Mouse (Mus musculus) neural tube, embryonic 11.5 days (tissue): ENCODE measurements at regions not wholly inside any gene's neighbourhood (a gene's known extent, or its start where the extent isn't known, plus 50 kb on each side); places are given as distances from the start of the nearest gene placed in this dataset.

ENCODE experiments used
- ATAC-seq: fragments of 200-750 bp; cut with Nextera tagmentation; 2 replicates; pipeline ENCODE4 v1.8.0; 2017; ENCODE audit warnings: moderate number of reproducible peaks, mild to moderate bottlenecking, moderate TSS enrichment, moderate library complexity; ENCODE audit not compliant: insufficient read depth, low FRiP score, low TSS enrichment
- DNase-seq: peaks from one replicate; pipeline ENCODE4 v3.0.0-alpha.2; 2015; ENCODE audit warnings: low spot score
- H3K27ac ChIP-seq: fragments of 300-500 bp; sonication (generic); 2 replicates; pipeline ENCODE4 v1.5.1; 2014; ENCODE audit warnings: low read depth, mild to moderate bottlenecking, low read length
- H3K27me3 ChIP-seq: fragments of 300-500 bp; sonication (generic); 2 replicates; pipeline ENCODE4 v1.6.1; 2014; ENCODE audit warnings: mild to moderate bottlenecking, low read length, mixed read lengths; ENCODE audit not compliant: control insufficient read depth, insufficient read depth
- H3K36me3 ChIP-seq: fragments of 300-500 bp; sonication (generic); 2 replicates; pipeline ENCODE4 v1.6.1; 2014; ENCODE audit warnings: mild to moderate bottlenecking, low read length, moderate library complexity, mixed read lengths; ENCODE audit not compliant: control insufficient read depth, insufficient read depth
- H3K4me1 ChIP-seq: fragments of 300-500 bp; sonication (generic); 2 replicates; pipeline ENCODE4 v1.6.1; 2014; ENCODE audit warnings: low read length, mixed read lengths; ENCODE audit not compliant: control insufficient read depth, insufficient read depth
- H3K4me2 ChIP-seq: fragments of 300-500 bp; sonication (generic); 2 replicates; pipeline ENCODE4 v1.6.1; 2014; ENCODE audit warnings: low read depth, mild to moderate bottlenecking, moderate library complexity
- H3K4me3 ChIP-seq: fragments of 300-500 bp; sonication (generic); 2 replicates; pipeline ENCODE4 v1.5.1; 2014; ENCODE audit warnings: low read depth, low read length
- H3K9ac ChIP-seq: fragments of 300-500 bp; sonication (generic); 2 replicates; pipeline ENCODE4 v1.6.1; 2014; ENCODE audit warnings: mild to moderate bottlenecking, low read length
- H3K9me3 ChIP-seq: fragments of 300-500 bp; sonication (generic); 2 replicates; pipeline ENCODE4 v1.6.1; 2016; ENCODE audit warnings: low read length; ENCODE audit not compliant: control insufficient read depth
- WGBS: fragments of 180-500 bp; shearing (Covaris S2); extraction: QIAGEN DNeasy Blood & Tissue Kit; methylation state at CpG from one replicate; pipeline ENCODE4 v1.1.7; 2014; 5-methylcytosine and 5-hydroxymethylcytosine counted together

GRCm38 (mm10) chr14:13146959-13147535, 137.5 kb upstream of the Synpr start:
- H3K4me2 ChIP-seq, result no peak overlapping the region
- no peaks in the 10 kb centered on the region for H3K9me3 ChIP-seq
- no peak for DNase-seq
- no peak overlapping the region for H3K9ac ChIP-seq
- no peaks in the 10 kb centered on the region for H3K27me3 ChIP-seq
- no peak overlapping the region for H3K4me3 ChIP-seq
- ATAC-seq, result peak; percentile 62; the same call in 1 of the 2 replicates
- H3K36me3 ChIP-seq, result no peaks in the 10 kb centered on the region
- no peaks in the 10 kb centered on the region for H3K4me1 ChIP-seq
- WGBS, result 71% methylated on average over 4 of the region's 4 CpGs
- no peak overlapping the region for H3K27ac ChIP-seq

GRCm38 (mm10) chr14:13149617-13150016, 135.0 kb upstream of the Synpr start:
- H3K27ac ChIP-seq, result no peak overlapping the region
- H3K4me3 ChIP-seq, result no peak overlapping the region
- H3K9ac ChIP-seq, result no peak overlapping the region
- H3K4me2 ChIP-seq, result no peak overlapping the region
- no peaks in the 10 kb centered on the region for H3K4me1 ChIP-seq
- DNase-seq, result no peak
- WGBS, result 93% methylated on average over 1 of the region's 1 CpGs
- no peaks in the 10 kb centered on the region for H3K27me3 ChIP-seq
- ATAC-seq, result no peak
- H3K9me3 ChIP-seq, result no peaks in the 10 kb centered on the region
- no peaks in the 10 kb centered on the region for H3K36me3 ChIP-seq

GRCm38 (mm10) chr14:13151672-13152071, 132.9 kb upstream of the Synpr start:
- no peak overlapping the region for H3K4me2 ChIP-seq
- DNase-seq (no peak), ATAC-seq (no peak)
- no peak overlapping the region for H3K27ac ChIP-seq
- H3K4me1 ChIP-seq, result no peaks in the 10 kb centered on the region
- H3K9me3 ChIP-seq, result no peaks in the 10 kb centered on the region
- no peaks in the 10 kb centered on the region for H3K27me3 ChIP-seq
- H3K4me3 ChIP-seq, result no peak overlapping the region
- whole genome bisulfite sequencing, result 85% methylated on average over 1 of the region's 1 CpGs
- H3K9ac ChIP-seq, result no peak overlapping the region
- H3K36me3 ChIP-seq, result no peaks in the 10 kb centered on the region

GRCm38 (mm10) chr14:13176149-13176548, 108.4 kb upstream of the Synpr start:
- no peak overlapping the region for H3K9ac ChIP-seq
- H3K4me3 ChIP-seq, result no peak overlapping the region
- WGBS, result 61% methylated on average over 3 of the region's 3 CpGs

GRCm38 (mm10) chr14:13177906-13178305, 106.7 kb upstream of the Synpr start:
- no peak overlapping the region for H3K4me2 ChIP-seq
- H3K27me3 ChIP-seq, result no peaks in the 10 kb centered on the region
- H3K36me3 ChIP-seq, result no peaks in the 10 kb centered on the region
- no peaks in the 10 kb centered on the region for H3K9me3 ChIP-seq
- 91% methylated on average over 1 of the region's 1 CpGs for WGBS
- DNase-seq, result no peak
- H3K4me3 ChIP-seq, result no peak overlapping the region
- no peak for ATAC-seq
- no peak overlapping the region for H3K27ac ChIP-seq
- no peaks in the 10 kb centered on the region for H3K4me1 ChIP-seq
- H3K9ac ChIP-seq, result no peak overlapping the region

More at GRCm38 (mm10) chr14:13176149-13176548, 108.4 kb upstream of the Synpr start:
- H3K4me1 ChIP-seq, result no peaks in the 10 kb centered on the region
- no peaks in the 10 kb centered on the region for H3K27me3 ChIP-seq
- ATAC-seq (no peak), DNase-seq (no peak)
- no peak overlapping the region for H3K27ac ChIP-seq
- no peak overlapping the region for H3K4me2 ChIP-seq
- H3K36me3 ChIP-seq, result no peaks in the 10 kb centered on the region
- H3K9me3 ChIP-seq, result no peaks in the 10 kb centered on the region

- no peaks in the 10 kb centered on the region for H3K9me3 ChIP-seq
- ATAC-seq (no peak), DNase-seq (no peak)
- no peaks in the 10 kb centered on the region for H3K36me3 ChIP-seq
- 93% methylated on average over 1 of the region's 1 CpGs for WGBS
- no peaks in the 10 kb centered on the region for H3K27me3 ChIP-seq
- H3K9ac ChIP-seq, result no peak overlapping the region
- H3K4me2 ChIP-seq, result no peak overlapping the region
- no peaks in the 10 kb centered on the region for H3K4me1 ChIP-seq
- H3K27ac ChIP-seq, result no peak overlapping the region
- no peak overlapping the region for H3K4me3 ChIP-seq
These were observed 93.8 kb upstream of the Synpr start for GRCm38 (mm10) chr14:13190801-13191200.

GRCm38 (mm10) chr14:13192746-13193145, 91.8 kb upstream of the Synpr start:
- Histone ChIP-seq H3K9me3 (no peaks in the 10 kb centered on the region), H3K4me2 (no peak overlapping the region), H3K4me1 (no peaks in the 10 kb centered on the region), H3K27ac (no peak overlapping the region), H3K27me3 (no peaks in the 10 kb centered on the region), H3K4me3 (no peak overlapping the region), H3K36me3 (no peaks in the 10 kb centered on the region), H3K9ac (no peak overlapping the region)
- no peak for DNase-seq
- no peak for ATAC-seq
- WGBS, result 74% methylated on average over 1 of the region's 1 CpGs

- Histone ChIP-seq H3K9me3 (no peaks in the 10 kb centered on the region), H3K27ac (no peak overlapping the region), H3K4me2 (no peak overlapping the region), H3K36me3 (no peaks in the 10 kb centered on the region), H3K4me3 (no peak overlapping the region), H3K4me1 (no peaks in the 10 kb centered on the region), H3K9ac (no peak overlapping the region), H3K27me3 (no peaks in the 10 kb centered on the region)
- DNase-seq, result no peak
- 59% methylated on average over 3 of the region's 3 CpGs for WGBS
- peak; percentile 45; the same call in 1 of the 2 replicates for ATAC-seq
These were observed 87.2 kb upstream of the Synpr start for GRCm38 (mm10) chr14:13197330-13197892.

- Histone ChIP-seq H3K4me1 (no peaks in the 10 kb centered on the region), H3K9me3 (no peaks in the 10 kb centered on the region), H3K4me3 (no peak overlapping the region), H3K27me3 (no peaks in the 10 kb centered on the region), H3K36me3 (no peaks in the 10 kb centered on the region), H3K9ac (no peak overlapping the region), H3K27ac (no peak overlapping the region), H3K4me2 (no peak overlapping the region)
- DNase-seq (no peak), ATAC-seq (no peak)
- 50% methylated on average over 1 of the region's 1 CpGs for WGBS
These were observed 86.1 kb upstream of the Synpr start for GRCm38 (mm10) chr14:13198491-13198890.
